Mouse (Mus musculus) natural killer cell, adult 2 months (primary cell): ENCODE data around the gene Maml2.

Source experiments
- DNase-seq, 2 experiments: peaks; one replicate each; pipeline ENCODE4 v3.0.0; 2022; ENCODE audit warnings: low spot score in 2 of 2

Maml2 gene

GRCm38 (mm10) chr9:13613325-13614268, 315.8 kb downstream of the Maml2 start:
- DNase-seq: no peak

DNA sequence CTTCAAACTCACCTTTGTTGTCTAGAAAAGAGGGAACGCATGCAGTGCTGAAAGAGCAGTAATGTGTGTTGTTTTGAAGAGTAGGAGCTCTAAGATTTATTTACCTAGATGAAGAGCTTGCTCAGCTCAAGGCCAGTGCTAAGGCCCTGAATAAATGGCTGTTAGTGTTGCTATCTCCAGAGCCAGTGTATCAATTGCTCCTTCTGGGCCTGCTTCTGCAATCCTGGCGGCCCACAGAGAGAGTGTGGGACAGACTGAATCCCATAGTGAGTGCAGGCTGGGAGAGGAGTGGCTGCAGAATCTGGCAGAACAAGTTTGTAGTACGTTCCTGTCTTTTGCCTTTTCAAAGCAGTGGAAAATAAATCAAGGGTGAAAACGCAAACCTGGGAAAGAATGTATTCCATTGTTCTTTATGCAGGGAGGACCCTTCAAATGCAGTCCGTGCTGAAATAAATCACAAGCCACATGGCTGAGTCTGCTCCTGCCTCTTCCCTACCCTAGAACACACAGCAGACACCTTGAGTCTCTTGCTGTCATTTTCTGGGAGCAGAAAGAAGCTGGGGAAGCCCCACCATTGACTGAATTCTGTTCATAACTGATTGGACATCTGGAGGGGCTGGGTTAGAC, 318.7 kb downstream of the Maml2 start:
- DNase-seq: no peak

- DNase-seq: no peak
Measured at GRCm38 (mm10) chr9:13620794-13621193, 323.0 kb downstream of the Maml2 start.

- DNase-seq: no peak
Measured at GRCm38 (mm10) chr9:13621941-13622340, 324.2 kb downstream of the Maml2 start.

DNA sequence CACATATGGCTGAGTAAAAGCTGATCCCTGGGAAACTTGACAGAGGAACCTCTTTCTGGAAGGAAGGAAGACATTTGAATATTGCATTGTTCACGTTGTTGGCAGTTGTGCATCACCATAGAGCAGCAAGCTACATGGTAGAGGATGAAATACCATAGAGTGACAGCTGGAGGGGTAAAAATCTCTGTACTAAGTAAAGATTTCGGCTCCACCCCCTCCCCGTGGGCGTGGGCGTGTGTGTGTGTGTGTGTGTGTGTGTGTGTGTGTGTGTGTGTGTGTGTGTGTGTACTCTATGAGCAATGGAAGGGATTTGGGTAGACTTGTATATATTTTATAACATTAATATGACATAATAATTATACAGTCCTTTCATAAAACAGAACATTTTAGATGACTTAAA, 324.7 kb downstream of the Maml2 start:
- DNase-seq: no peak

GRCm38 (mm10) chr9:13623892-13624422, 326.2 kb downstream of the Maml2 start:
- no peak for DNase-seq

- DNase-seq: no peak
Measured at GRCm38 (mm10) chr9:13624780-13625179, 327.0 kb downstream of the Maml2 start.

GRCm38 (mm10) chr9:13625215-13625614, 327.5 kb downstream of the Maml2 start:
- DNase-seq: no peak

GRCm38 (mm10) chr9:13626480-13626879, 328.7 kb downstream of the Maml2 start:
- no peak for DNase-seq

DNA sequence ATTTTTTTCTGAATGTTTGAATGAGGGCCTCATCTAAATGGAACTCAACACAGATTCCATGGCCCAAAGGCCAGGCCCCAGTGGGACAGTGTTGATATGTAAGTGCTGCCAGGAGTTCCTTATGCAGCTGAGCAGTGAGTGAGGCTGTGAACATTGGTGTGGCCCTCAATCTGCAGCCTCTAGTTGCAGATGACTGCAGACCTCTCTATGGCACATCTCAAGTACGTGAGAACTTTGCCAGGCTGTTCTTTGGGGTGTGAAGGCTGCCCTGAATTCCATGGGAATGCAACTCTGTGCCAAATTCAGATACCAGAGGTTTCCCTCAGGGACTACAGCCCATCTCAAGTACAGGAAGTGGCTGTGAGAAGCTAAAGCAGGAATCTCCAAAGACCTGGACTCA, 335.6 kb downstream of the Maml2 start:
- no peak for DNase-seq

DNA sequence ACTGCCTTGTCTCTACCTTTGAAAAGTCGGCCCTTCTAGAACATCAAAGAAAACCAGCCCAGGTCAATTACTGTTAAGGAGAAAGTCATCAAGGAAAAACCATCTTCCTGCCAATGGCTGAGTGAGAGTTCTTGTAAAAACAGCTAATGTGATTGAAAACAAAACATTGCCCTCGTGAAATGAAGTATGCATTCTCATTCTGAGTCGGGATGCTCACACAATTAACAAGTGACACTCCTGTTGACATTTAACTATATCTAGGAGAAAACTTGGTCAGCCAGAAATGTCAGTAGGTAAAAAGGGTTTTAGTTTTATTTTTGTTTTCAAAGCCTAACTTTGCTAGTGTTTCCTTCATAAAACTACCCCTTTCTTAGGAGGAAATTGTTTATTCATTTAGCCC, 341.9 kb downstream of the Maml2 start:
- DNase-seq: no peak

DNA sequence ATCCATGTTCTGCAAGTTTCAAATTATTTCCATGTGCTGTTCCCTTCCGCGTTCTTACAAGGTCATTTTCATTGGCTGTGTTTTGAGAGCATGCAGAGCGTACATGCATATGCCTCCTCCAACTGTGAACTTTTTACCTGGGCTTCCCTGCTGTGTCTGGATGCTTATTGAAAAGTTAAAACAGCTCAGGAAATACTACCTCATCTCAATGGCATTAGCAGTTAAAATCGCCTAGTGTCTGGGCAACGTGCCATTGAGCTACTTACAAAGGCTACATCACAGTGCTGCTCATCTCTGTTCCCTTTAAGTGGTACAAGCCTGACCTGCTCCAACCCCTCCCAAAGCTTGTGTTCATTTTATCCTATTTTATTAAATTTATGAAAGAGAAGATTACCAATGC, 347.4 kb downstream of the Maml2 start:
- DNase-seq: no peak

- DNase-seq: no peak
Measured at GRCm38 (mm10) chr9:13651065-13651464, 353.3 kb downstream of the Maml2 start.

DNA sequence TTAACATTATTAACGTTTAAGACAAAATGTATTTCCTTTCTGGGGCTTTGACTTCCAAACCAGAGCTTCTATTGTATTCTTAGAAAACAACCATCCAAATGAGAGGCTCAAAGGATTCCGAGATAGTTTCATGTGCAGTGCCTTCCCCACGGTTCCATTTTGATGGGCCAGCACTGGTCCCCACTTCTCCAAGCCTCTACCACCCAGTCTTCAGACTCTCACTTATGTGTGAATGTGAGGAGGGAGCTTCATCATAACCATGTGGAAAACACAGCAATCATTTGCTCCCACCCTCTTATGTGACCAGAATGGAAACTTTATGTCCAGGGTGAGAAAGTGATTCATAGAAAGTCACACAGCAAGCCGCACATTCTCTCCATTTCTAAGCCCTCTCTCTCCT, 354.1 kb downstream of the Maml2 start:
- no peak for DNase-seq

- no peak for DNase-seq
Measured at GRCm38 (mm10) chr9:13652389-13652877, 354.7 kb downstream of the Maml2 start.

DNA sequence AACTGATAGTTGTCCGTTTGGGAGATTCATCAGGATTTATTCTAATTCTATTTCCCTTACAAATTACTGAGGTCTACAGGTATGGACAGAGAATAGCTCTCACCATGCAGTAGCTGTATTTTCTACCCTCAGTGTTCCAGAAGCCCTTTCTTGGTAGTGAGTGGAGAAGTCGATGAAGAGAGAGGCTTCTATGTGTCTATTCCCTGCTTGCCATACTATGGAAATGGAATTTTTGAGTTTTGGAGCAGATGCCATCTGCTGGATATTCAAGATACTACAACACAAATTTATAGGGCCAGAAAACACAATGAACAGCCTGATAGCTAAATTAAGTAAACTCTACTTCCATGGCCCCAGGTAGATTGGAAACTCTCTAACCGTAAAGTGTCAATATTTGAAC, 355.2 kb downstream of the Maml2 start:
- DNase-seq: no peak

DNA sequence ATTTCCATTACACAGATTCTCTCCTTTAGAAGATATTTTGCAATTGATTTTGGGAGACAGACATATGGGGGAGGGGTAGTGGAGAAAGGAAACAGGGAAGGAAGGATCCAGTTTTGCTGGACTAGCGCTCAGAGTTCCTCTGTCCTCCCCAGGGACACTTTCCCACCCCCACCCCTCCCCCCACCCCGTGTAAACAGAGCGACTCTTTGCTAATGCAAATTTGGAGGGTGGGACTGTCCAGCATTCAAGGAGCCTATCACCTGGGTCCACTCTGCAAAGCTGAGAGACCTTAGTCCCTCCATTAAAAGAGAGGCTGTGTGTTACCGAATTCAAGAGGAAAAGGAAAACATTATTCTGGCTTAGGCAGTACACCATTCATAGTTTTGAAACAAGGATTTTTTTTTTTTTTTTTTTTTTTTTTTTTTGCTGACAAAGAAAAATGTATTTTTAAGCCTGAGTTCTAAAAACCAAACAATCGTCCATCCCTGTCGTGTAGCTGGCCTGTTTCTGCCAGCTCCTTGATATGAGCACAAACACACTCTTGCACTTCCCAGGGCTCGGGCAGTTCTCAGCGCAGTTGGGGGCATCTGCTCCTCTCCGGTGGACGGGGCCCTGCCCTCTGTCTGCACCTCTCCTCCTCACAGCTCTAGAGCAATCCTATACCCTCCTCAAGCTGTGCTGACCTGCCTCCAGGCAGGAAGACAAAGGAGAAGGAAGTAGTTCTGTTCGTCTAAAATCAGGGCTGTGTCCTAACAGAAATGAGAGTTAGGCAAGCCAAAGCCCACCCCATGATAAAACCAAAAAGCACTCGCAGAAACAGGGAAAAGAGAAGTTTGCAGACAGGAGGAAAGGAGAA, 364.2 kb downstream of the Maml2 start:
- DNase-seq: no peak

DNA sequence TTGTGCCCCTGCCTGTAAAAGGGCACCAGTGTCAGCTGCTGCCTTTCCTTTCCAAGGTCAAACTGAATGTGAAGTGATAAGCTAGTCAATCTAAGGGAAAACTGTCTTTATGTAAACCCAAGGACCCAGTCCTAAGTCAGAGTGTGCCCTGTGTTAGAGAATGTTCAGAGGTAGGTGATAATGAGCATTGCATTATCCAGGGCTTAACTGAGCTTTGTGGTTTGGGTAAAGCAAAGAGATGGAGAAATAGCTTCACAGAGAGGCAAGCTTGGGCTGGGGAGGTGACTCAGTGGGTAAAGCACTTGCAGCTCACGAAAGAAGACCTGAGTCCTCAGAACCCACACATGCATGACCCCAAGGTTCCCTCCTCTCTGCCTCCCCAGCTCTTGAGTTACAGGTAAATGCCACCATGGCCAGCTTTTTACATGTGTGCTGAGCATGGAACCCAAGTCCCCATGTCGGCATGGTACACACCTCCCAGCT, 367.8 kb downstream of the Maml2 start:
- no peak for DNase-seq

DNA sequence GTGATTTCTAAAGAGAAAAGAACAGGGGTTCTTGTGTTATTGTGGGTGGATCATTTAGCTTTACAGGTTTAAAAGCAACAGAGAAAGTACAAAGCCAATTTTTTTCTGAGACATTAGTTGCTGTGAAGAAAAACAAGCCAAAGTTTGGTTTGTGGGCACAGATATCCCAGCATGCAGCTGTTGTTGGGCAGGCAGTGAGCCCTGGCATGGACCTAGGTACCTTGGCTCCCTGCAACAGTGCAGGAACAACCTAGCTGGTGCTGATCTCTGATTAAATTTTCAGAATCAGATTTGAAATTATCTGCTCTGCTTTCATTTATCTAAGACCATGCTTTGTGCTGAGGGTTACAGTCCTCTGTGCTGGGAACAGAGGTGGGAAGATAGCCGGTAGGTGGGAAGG, 370.2 kb downstream of the Maml2 start:
- no peak for DNase-seq

GRCm38 (mm10) chr9:13668742-13669141, 371.0 kb downstream of the Maml2 start:
- DNase-seq: no peak

- no peak for DNase-seq
Measured at GRCm38 (mm10) chr9:13671125-13671769, 373.5 kb downstream of the Maml2 start.
